Mouse (Mus musculus) CD4-positive helper T cell, adult 2 months (primary cell): Measurements from ENCODE around the gene Duxbl1.
"Not testable (repeated sequence)": the region's sequence is repeated elsewhere in the genome, so short reads cannot be mapped to it uniquely, and the experiment has no call there.

Experiments
- DNase-seq: peaks from one replicate; pipeline ENCODE4 v3.0.0-alpha.2; 2012; ENCODE audit warnings: low read depth, missing footprints, low spot score

Duxbl1 gene

DNA sequence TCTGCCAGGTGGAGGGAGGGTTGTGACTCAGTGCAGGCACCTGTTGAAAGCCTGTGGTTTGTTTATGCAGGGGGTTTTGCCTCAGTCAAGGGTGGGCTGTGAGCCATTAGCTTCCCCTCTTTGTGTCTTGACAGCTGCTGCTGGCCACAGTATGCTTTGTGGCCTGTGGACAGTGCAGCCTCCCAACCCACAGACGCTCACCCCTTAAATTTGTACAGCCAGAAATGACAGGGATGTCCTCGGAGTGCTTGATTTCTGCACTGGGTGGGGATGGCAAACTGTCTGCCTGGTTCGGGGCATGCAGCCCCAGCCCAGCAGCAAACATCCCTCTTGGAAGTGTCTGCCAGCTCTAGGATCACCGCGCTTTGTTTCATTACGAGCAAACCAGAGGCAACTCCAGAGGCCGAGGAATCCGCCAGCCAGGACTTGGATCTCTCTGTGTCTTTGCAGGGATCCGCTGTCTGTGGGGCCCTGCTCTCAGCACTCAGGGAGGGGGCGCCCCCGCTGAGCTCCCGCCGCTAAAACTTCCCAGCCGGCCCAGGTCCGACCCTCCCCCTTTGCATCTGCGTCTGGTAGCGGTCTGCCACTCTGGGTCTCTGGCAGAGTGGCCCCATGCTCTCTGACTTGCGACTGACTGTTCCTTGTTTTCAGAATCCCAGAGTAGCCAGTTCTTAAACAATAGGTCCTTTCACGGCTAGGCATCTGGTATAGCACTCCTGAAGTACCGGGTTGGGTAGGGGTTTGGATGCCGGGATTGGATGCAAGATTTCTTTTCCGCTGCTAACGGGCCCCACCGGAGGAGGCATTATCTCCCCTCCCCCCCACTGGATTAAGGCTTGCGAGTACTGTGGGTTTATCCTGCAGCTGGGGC lies at the start of gene Duxbl1:
Gene Duxbl1, plus strand, starts transcription at position 207 of the 871 bp plus-strand sequence.
- not testable (repeated sequence) for DNase-seq

DNA sequence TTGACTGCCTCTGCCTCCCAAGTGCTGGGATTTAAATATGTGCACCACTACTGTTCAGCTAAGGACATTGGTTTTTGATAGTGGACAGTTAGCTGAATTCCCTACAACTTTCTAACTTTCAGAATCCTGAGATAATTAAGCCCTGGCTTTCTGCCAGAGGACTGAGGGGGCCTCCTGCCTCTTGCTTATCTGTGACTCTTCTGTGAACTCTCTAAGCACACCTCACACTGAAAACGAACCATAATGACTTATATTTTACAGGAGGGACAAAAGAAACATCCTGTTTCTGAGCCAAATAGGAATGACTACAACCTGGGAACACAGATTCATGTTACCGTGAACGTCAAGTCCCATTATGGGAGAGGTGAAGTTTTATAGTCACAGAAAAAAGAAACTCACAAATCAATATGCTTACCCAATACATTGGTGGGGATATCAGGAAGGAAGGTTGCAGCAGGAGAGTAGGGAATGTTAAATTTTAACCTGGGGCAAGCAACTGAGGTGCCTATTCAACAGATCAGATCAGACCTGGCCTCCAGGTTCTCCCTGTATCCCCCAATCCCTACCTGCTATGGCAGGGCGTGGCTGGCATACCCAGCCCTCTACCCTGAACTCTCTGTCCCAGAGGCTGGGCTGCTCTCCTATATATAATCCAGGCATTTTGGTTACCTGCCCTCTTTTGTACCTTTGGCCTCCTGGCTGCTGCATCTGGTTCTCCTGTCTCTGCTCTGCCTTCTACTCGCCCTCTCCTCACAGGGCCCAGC lies 41.3 kb upstream of the Duxbl1 start:
- not testable (repeated sequence) for DNase-seq

DNA sequence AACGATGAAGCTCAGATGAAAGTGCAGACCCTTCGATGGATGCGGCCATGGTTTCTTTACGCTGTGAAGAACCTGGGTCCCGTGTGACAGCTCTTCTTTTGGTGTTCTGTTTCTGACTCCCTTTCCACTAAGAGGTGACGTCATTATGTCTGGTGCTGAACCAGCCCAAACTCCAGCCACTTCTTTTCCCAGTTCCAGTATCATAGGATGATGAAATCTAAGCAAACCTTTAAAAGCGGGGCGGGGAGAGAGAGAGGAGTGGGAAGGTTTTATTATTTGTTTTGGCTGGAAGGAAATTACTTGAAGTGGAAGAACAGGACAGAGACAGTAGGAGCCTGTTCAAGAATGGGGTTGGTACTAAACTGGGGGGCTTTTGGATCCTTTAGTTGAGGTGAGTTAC lies 40.4 kb upstream of the Duxbl1 start, which contains the start of gene Cphx1:
Gene Cphx1, plus strand, starts transcription at position 301 of the 400 bp plus-strand sequence.
- DNase-seq: not testable (repeated sequence)

DNA sequence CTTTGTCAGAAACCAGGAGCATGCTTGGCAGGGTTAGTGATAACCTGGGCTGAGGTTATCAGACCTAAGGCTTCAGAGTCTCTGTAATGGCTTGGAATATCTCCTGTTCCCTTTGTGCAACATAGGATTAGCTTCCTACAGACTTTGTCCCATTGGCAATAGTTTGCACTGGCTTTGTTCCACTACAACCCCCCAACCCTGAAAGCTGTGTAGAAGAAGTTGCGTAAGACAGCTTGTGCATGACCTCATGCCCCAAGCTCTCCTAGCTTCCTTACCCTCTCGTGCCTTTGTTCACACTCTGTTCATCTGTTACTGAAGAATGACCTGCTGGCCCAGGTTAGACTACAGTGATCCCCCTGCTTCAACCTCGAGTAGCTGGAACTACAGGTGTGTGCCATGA lies 20.5 kb upstream of the Duxbl1 start:
- not testable (repeated sequence) for DNase-seq

DNA sequence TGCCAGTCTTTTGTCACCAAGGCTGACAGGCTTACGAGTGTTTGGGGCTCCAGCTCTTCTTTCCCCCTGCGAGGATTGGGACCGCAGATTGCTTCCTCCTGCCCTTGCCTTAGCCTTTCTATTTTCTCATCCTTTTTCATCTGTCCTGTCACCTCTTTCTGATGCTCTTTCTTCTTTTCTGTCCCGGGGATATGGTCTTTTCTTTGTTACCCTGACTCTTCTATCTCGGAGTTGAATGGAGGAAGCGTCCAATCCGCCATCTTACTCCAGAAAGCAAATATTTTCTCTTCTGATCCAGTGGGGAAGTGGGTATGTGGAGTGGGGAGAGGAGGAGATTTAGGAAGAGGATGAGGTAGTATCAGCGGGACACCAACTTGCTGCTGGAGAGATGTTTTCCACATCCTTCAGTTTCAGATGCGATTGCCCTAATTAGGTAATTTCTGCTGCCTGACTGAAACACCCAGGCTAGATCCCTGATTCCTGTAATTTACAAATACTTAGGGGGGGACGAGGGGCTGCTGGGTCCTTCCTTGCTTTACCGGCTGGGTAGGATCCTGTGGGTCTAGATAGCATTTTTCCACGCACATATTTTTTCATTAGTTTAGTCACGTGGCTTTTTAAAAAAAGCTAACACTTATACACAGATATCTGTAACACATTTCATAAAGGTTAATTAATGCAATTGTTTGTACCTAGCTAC lies 1.0 kb downstream of the Duxbl1 start:
- DNase-seq: not testable (repeated sequence)

DNA sequence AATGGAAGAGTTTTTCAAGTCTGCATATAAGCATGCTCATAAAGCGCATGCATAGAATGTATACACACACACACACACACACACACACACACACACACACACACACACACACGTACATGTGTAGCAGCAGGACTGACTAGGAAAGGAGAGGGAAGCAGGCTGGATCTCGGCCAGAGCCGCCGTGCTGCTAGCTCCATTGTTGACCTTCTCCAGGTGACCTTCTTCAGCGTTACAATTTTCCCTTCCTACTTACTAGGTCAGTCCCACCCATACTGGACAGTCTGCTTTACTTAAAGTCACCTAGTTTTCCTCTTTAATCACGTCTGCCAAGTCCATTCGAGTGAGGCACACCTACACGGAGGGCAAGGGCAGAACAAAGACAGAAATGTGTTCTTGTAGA lies 3.5 kb downstream of the Duxbl1 start:
- not testable (repeated sequence) for DNase-seq

DNA sequence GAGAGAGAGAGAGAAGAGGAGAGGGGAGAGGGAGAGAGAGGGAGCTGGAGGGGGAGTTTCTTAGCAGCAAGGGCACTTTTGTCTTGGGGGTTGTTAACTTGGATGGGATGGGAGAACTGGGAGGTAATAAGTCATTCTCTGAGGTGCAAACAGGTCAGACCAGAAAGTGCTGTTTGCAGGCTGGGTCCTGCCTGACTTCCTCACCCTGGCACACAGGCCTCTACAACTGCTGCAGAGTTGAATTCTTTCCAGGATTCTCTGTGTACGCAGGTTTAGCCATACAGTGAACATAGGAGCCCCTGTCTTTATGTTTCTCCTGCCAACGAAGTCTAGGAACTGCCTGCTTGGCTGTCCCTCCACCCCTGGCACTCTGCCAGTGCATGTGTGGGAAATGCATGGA lies 29.1 kb downstream of the Duxbl1 start:
- not testable (repeated sequence) for DNase-seq

DNA sequence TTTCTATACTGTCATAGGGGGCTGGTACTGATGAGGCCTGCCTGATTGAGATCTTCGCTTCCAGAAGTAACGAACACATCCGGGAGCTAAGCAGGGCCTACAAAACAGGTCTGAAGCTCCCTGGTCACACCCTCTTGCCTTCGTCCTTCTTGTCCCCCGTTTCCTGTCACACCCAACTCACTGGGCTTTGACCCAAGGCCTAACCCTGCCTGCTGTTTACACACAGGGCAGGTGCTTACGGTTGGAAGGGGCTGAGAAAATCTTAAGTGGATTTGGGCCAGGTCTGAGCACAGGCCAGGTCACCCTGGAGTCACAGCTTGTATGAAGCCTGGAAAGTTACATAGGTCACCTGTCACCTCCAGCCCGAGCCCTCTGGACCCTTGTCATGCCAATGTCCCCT lies 38.0 kb downstream of the Duxbl1 start:
- DNase-seq: not testable (repeated sequence)

DNA sequence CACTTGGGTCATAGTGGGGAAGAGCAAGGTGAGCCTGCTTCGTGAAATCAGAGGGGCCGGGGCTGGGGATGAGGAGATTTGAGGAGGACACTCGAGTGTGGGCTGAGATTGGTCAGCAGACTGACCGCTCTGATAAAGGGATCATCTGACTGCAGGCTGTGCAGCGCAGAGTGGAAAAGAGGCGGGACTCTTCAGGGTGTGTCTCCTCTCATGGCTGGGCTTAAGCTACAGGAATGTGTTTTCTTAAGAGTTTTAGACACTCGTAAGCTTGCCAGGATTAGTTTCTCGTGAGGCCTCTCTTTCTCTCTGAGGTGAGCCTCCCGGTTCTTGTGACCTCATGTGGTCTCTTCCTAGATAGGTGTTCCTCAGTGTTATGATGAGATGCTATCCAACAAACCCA lies 43.2 kb downstream of the Duxbl1 start:
- DNase-seq: not testable (repeated sequence)

DNA sequence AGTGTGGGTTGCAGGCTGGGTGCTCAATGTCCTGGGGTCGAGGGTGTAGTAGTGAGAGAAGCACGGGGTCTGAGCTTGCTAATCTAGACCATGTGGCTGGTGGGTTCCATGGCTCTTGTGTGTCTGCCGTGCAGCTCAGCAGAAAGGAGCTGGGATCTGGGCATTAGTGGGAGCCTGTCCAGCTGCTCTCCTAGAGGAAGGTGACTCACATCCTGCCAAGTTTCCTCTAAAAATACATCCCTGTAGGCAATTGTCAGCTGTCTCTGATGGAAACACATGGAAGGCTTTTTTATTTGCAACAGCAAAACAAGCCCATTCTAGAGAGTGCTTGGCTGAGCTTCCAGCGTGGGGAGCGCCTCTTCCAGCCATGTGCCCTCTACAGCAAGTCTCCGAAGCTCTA lies 44.5 kb downstream of the Duxbl1 start:
- not testable (repeated sequence) for DNase-seq

DNA sequence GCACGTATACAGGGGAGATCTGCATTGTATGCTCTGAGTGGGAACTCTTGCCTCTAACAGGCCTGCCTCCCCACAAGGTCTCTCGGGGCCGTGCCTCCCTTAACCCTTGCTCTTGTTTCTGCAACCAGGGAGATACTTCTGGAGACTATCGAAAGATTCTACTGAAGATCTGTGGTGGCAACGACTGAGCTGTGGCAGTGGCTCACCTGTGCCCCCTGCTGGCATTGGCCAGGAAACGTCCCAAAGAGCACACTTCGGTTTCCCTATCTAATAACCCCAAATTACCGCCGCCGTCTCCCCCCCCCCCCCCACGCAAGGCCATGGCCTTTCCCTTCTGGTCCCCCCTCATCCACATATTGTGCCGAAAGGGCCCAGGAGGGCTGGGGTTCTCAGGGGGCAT lies 47.3 kb downstream of the Duxbl1 start:
- DNase-seq: not testable (repeated sequence)

DNA sequence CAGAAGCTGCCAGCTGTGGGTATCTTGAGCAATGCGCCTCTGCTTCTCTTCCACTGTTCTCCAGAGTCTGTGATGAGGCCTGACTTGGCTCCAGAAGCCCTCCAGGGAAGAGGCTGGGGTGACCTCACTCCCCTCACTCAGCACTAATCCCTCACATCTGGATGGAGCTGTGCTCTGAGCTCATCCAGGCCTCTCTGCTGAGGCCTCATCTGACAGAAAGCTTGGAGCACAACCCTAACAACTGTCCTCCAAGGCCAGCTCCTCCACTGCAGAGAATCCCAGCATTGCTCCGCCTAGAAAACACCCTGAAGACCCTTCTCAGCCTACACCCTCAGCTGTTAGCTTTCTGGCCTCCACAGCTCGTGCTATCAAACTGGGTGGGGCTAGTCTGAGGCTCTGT lies 56.0 kb downstream of the Duxbl1 start:
- not testable (repeated sequence) for DNase-seq

DNA sequence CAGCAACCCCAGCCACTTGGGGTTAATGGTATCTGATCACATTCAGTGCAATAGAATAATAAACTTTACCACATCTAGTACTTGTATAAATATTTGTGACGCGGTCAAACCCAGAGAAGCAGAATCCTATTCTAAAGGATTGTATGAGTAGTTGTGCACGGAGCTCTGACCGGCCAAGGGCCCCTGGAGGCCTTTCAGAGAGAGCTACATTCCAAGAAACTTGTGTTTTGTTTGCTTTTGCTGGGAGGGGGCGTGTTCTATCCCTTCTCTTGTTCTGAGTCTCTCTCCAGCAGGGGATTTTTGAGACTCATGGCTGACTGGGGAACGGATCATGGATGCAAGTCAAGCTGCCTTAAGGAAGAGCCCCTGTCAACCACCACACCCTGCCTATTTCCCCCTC lies 57.1 kb downstream of the Duxbl1 start:
- not testable (repeated sequence) for DNase-seq
